Mouse (Mus musculus) spleen, adult 2 months (tissue): ENCODE measurements around the gene Gpr171.
"Not testable (repeated sequence)": the region's sequence is repeated elsewhere in the genome, so short reads cannot be mapped to it uniquely, and the experiment has no call there.

ENCODE experiments used
- CTCF ChIP-seq: fragments of 200-500 bp; IDR thresholded peaks from 2 replicates; pipeline ENCODE4 v1.5.1; 2011; ENCODE audit warnings: mild to moderate bottlenecking, inconsistent platforms; ENCODE audit not compliant: insufficient read depth, insufficient read length, insufficient replicate concordance; ENCODE audit errors: extremely low read depth
- POLR2A ChIP-seq: fragments of 200-500 bp; IDR thresholded peaks from 2 replicates; pipeline ENCODE4 v1.6.1; 2011; ENCODE audit warnings: low read depth, low read length, inconsistent platforms

- TF ChIP-seq CTCF, POLR2A: not testable (repeated sequence)
Observed at GRCm38 (mm10) chr3:59069071-59069470, 32.5 kb downstream of the Gpr171 start.
